Mouse (Mus musculus) limb, embryonic 13.5 days (tissue): ENCODE measurements around the gene Dleu7. TPM values are rescaled to one million over a fixed set of nuclear protein-coding genes. Genes with fewer than 3 reads are reported as not detected.

Experiments
- ATAC-seq: fragments of 200-750 bp; cut with Nextera tagmentation; 2 replicates; pipeline ENCODE4 v1.8.0; 2017; ENCODE audit warnings: low read depth, moderate number of reproducible peaks, moderate TSS enrichment; ENCODE audit not compliant: low FRiP score
- H3K27ac ChIP-seq: fragments of 300-500 bp; sonication (generic); 2 replicates; pipeline ENCODE4 v1.5.1; 2015; ENCODE audit warnings: inconsistent platforms, mild to moderate bottlenecking, moderate library complexity
- H3K27me3 ChIP-seq: fragments of 300-500 bp; sonication (generic); 2 replicates; pipeline ENCODE4 v1.6.1; 2015; ENCODE audit warnings: mild to moderate bottlenecking, inconsistent platforms
- H3K36me3 ChIP-seq: fragments of 300-500 bp; sonication (generic); 2 replicates; pipeline ENCODE4 v1.6.1; 2015; ENCODE audit warnings: inconsistent platforms, mild to moderate bottlenecking, moderate library complexity
- H3K4me1 ChIP-seq: fragments of 300-500 bp; sonication (generic); 2 replicates; pipeline ENCODE4 v1.6.1; 2015; ENCODE audit warnings: inconsistent platforms
- H3K4me2 ChIP-seq: fragments of 300-500 bp; sonication (generic); replicated peaks from 2 replicates; pipeline ENCODE4 v1.6.1; 2015; ENCODE audit warnings: inconsistent platforms, mild to moderate bottlenecking, moderate library complexity
- H3K4me3 ChIP-seq: fragments of 300-500 bp; sonication (generic); 2 replicates; pipeline ENCODE4 v1.5.1; 2015; ENCODE audit warnings: moderate library complexity, mild to moderate bottlenecking, inconsistent platforms
- H3K9ac ChIP-seq: fragments of 300-500 bp; sonication (generic); 2 replicates; pipeline ENCODE4 v1.6.1; 2015; ENCODE audit warnings: mild to moderate bottlenecking, inconsistent platforms
- H3K9me3 ChIP-seq: fragments of 300-500 bp; sonication (generic); 2 replicates; pipeline ENCODE4 v1.6.1; 2016; ENCODE audit warnings: inconsistent platforms
- WGBS: fragments of 180-500 bp; shearing (Covaris S2); methylation state at CpG from one replicate; pipeline ENCODE4 v1.1.7; 2015; 5-methylcytosine and 5-hydroxymethylcytosine counted together
- polyA plus RNA-seq: library from polyadenylated mRNA; unstranded; fragments of >200 nt; fragmentation: Nextera tagmentation; extraction: Ambion mirVana; gene quantifications from 2 replicates; pipeline ENCODE4 v1.2.1, GENCODE M21; 2015

Gene Dleu7
- 1.6 TPM in 2 replicates for polyA plus RNA-seq

DNA sequence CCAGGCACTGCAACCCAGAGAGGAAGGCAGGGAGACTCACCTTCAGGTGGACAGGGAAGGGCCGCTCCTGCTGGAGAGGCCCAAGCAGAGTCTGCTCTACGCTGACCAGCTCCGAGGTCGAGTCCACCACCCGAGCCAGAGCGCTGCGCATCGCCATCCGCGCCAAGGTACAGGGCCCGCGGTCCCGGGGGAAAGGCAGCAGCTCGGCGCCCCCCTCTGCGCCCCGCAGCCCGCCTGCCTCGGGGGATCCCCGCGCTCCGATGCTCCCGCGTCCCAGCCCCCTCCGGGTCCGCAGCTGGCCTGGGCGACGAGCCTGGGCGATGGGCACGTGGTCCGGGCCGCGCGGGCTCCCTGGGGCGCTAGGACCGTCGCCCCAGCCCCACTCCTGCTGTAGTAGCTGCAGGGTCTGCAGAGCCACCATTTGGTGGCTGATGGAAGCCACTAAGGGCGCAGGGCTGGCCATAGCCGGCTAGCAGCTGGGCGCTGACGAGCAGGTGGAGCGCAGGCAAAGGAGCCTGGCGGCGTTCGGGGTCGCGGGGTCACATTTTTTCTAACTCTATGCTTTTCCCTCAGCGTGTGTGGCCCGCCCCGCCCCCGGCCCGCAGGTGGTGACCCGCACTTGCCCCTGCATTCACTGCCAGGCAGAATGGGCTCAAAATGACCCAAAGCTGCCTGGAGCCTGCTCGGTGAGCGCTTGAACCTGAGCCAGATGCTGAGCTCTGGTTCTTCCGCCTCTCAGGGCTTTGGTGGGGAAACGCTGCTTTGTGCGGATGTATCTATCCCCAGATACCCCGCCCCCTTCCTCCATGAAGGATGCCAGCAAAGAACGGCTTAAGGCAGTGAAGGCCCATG is at the start of gene Dleu7, which contains the start of gene Rnaseh2b:
Gene Dleu7, minus strand, starts transcription at position 560 of the 852 bp plus-strand sequence.
Gene Rnaseh2b, plus strand, starts transcription at position 102 of the 852 bp plus-strand sequence.
- peak; percentile 79 for ATAC-seq

DNA sequence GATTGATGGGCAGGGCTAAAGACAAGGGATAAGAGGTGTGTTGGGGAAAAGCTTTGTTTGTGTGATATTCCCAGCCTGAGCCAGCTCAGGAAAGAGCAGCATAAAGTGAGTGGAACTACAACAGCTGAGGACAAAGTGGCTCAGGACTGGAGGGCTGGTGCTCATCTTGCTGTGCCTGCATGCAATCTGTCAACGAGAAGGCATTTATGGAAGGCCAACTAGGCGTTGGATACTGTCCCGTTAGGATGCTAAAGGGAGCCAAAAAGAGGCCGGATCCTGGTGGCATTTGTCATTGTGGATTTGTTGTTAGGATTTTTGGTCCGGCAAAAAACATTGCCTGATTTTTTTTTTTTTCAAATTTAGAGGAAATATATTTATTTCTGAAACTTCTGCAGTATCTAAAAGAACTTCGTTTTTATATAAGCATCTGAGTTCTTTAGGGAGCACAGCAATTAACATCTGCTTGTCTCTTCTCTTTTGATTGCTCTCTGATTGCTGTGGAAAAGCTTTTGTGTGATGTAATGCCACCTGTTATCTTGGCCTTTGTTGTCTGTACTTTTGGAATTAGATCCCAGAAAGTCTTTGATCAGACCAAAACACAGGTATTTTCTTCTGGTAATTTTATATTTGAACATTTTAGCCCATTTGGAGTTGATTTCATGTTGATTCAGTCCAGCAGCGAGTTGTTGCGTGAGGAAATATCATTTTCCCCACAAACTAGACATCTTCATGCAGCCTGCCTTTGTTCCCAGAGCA is 49.2 kb upstream of the Dleu7 start:
- Histone ChIP-seq H3K27ac (no peak overlapping the region; the same call in 1 of the 2 replicates), H3K27me3 (no peaks in the 10 kb centered on the region), H3K9me3 (no peaks in the 10 kb centered on the region), H3K36me3 (no peaks in the 10 kb centered on the region), H3K9ac (no peak overlapping the region), H3K4me1 (peaks cover 3% of the 10 kb centered on the region; the same call in 1 of the 2 replicates), H3K4me2 (no peak overlapping the region), H3K4me3 (no peak overlapping the region)
- WGBS: 52% methylated on average over 8 of the region's 8 CpGs
- ATAC-seq: no peak

More for the DNA sequence above, at the start of gene Dleu7, which contains the start of gene Rnaseh2b:
- Histone ChIP-seq H3K4me3 (peak within 1 kb of the TSS; percentile 53), H3K27ac (no peak within 1 kb of the TSS), H3K9me3 (no peaks in the 10 kb centered on the region), H3K27me3 (peaks cover 24% of the 10 kb centered on the region), H3K36me3 (no peaks in the 10 kb centered on the region), H3K4me2 (peak within 1 kb of the TSS; percentile 98), H3K4me1 (peaks cover 12% of the 10 kb centered on the region), H3K9ac (peak within 1 kb of the TSS; percentile 73)
- under 1% methylated on average over 60 of the region's 60 CpGs for WGBS

DNA sequence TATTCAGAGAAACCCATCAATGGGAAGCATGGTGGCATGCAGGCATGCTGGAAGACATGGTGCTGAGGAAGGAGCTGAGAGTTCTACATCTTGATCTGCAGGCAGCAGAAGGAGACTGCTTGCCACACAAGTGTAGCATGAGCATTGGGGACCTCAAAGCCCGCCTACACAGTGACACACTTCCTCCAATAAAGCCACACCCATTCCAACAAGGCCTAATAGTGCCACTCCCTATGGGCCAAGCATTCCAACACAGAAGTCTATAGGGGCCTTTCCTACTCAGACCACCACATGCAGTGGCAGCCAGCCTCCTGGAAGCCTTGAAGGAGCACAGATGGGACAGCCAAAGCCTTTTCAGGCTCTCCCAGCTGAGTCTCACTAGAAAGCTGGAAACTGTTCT is 46.3 kb upstream of the Dleu7 start:
- H3K36me3 ChIP-seq: no peaks in the 10 kb centered on the region
- no peaks in the 10 kb centered on the region for H3K27me3 ChIP-seq
- WGBS: 94% methylated on average over 1 of the region's 1 CpGs
- H3K4me1 ChIP-seq: peaks cover 8% of the 10 kb centered on the region; the same call in 1 of the 2 replicates
- H3K9me3 ChIP-seq: no peaks in the 10 kb centered on the region
- no peak overlapping the region for H3K9ac ChIP-seq
- H3K27ac ChIP-seq: no peak overlapping the region
- no peak overlapping the region for H3K4me3 ChIP-seq
- H3K4me2 ChIP-seq: no peak overlapping the region
- no peak for ATAC-seq

DNA sequence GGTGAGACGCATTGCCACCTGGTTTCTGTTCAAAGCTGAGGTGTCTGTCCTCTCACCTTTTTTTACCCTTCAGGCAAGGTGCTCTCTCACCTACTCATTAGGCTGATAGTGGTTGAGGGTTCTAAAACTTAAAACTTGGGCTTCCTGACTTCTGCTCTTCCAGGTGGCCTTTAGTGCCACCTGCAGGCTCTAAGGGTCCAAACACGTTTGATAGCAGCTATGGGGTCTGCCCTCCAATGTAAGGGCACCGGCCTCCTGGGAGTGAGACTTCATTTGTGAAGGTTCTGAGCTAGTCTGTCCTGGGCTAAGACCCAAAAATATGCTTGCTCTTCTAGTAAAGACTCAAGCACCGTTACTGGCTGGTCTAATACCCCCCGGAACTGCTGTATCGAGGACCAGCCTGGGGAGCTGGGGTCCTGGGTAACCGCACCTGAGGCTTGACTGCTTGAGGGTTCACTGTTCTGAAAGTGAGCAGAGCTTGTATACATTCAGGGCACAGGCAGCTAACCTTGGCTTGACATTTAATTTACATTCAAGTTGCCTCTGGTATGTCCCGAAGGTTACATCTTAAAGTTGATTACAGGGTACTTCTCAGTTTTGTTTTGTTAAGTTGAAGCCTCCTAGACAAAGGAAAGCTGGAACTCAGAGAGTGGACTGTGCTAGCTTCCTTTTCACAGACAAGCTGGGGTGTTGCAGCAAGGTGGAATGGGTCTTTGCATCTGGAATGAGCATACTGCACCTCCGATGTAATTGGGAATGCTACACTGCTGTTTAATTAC is 41.3 kb upstream of the Dleu7 start:
- H3K27ac ChIP-seq: no peak overlapping the region
- no peak overlapping the region for H3K4me3 ChIP-seq
- no peaks in the 10 kb centered on the region for H3K27me3 ChIP-seq
- peaks cover 24% of the 10 kb centered on the region for H3K4me1 ChIP-seq
- 0 out of 2 replicates have a peak overlapping the region, but pooled peaks have one; percentile 46 for H3K9ac ChIP-seq
- no peaks in the 10 kb centered on the region for H3K36me3 ChIP-seq
- no peak overlapping the region for H3K4me2 ChIP-seq
- H3K9me3 ChIP-seq: no peaks in the 10 kb centered on the region
- 71% methylated on average over 9 of the region's 9 CpGs for WGBS
- no peak for ATAC-seq

DNA sequence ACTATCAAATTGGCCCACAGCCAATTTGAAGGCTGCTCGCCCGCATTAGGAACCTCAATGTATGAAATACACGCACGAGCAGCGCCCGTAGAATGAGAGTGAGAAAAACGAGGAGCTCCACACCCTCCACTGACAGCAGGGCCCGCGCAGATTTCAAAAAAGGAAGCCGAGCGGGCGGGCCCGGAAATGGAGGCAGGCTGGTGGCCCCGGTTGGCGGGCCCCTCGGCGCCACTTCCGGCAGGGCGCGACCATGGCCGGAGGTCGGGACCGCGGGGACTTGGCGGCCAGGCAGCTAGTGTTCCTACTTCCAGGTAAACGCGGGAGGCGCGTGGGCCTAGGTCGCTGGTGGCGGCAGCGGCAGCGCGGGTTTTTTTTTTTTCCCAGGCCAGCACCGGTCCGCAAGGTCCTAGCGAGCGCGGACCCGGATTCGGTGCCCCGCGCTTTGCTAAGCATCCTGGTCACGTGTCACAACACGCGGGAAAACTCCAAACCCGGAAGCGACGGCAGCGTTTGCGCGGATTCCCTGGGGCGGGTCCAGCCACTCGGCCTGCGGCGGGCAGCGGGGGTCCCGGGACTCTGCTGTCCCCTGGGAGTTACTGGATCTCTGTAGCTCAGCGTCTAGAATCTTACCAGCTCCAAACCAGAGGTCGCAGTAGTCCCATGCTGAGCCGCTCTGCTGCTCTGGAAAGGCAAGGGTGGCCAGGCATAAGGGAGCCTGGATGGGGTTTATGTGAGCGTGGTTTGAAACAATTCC is 39.2 kb upstream of the Dleu7 start:
- Histone ChIP-seq H3K27me3 (no peaks in the 10 kb centered on the region), H3K4me1 (peaks cover 24% of the 10 kb centered on the region), H3K4me2 (peak overlapping the region; percentile 81), H3K27ac (peak overlapping the region; percentile 76), H3K36me3 (no peaks in the 10 kb centered on the region), H3K4me3 (peak overlapping the region; percentile 68), H3K9me3 (no peaks in the 10 kb centered on the region), H3K9ac (peak overlapping the region; percentile 76)
- under 1% methylated on average over 59 of the region's 62 CpGs for WGBS
- ATAC-seq: peak; percentile 87

DNA sequence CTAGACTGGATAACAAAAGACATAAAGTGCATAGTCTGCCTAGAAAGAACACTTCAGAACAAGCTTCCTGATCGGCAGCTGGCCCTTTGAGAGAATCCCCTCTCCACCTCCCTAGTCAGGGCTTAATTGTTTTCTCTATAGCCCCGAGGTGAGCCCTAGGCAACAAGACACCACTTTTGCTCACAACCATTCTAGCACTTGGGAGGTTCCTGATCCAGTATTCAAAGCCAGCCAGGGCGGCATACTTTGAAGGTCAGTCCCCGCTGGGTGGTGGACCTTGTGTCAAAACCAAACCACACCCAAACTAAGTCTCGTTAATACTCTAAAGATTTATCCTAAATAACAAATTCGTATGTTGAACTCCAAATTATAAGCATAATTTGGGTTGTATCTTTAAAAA is 38.6 kb upstream of the Dleu7 start:
- ATAC-seq: no peak
- peak overlapping the region; percentile 76; the same call in 1 of the 2 replicates for H3K9ac ChIP-seq
- H3K4me1 ChIP-seq: peaks cover 27% of the 10 kb centered on the region
- H3K27me3 ChIP-seq: no peaks in the 10 kb centered on the region
- peak overlapping the region; percentile 81 for H3K4me2 ChIP-seq
- H3K36me3 ChIP-seq: no peaks in the 10 kb centered on the region
- no peak overlapping the region for H3K27ac ChIP-seq
- peak overlapping the region; percentile 68 for H3K4me3 ChIP-seq
- no peaks in the 10 kb centered on the region for H3K9me3 ChIP-seq
- 20% methylated on average over 6 of the region's 6 CpGs for WGBS

DNA sequence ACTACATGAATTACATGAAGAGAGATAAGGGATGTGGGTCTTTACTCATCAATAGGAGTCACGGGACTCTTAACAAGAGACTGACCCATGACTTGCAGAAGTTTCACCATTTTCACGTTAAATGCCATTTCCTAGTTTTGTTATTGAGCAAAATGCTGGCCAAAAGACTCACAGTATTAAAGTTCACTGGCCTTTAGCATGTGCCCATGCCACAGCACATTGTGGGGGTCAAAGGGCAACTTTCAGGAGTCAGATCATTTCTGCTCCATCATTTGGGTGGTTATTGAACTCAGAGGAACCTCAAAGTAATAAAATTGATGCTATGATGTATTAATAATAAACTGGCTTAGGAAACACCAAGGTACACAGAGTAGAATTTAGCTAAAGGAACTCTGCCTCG is 36.8 kb upstream of the Dleu7 start:
- Histone ChIP-seq H3K9ac (no peak overlapping the region), H3K9me3 (no peaks in the 10 kb centered on the region), H3K27me3 (no peaks in the 10 kb centered on the region), H3K4me2 (no peak overlapping the region), H3K4me1 (peaks cover 26% of the 10 kb centered on the region), H3K27ac (no peak overlapping the region), H3K4me3 (no peak overlapping the region), H3K36me3 (no peaks in the 10 kb centered on the region)
- WGBS: 79% methylated on average over 3 of the region's 3 CpGs
- ATAC-seq: no peak

DNA sequence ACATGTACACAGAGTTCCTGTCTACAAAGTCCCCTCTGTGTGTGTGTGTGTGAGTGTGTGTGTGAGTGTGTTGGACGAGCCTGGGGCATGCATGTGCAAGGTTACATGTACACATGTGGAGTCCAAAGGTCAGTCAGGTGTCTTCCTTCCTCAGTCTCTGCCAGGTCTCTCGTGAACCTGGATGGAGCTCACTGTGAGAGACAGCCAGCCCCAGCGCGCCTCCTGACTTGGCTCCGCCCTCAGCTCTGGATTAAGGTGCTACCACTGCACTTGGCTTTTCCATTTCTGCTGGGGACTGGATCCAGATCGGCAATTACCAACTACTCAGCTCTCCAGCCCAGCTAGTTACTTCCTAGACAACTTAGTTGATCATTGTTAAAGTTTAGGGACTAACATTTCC is 35.8 kb upstream of the Dleu7 start:
- Histone ChIP-seq H3K27ac (no peak overlapping the region), H3K4me2 (no peak overlapping the region), H3K9me3 (no peaks in the 10 kb centered on the region), H3K4me3 (no peak overlapping the region), H3K36me3 (no peaks in the 10 kb centered on the region), H3K9ac (no peak overlapping the region; the same call in 1 of the 2 replicates), H3K27me3 (no peaks in the 10 kb centered on the region), H3K4me1 (peaks cover 26% of the 10 kb centered on the region)
- ATAC-seq: no peak
- 47% methylated on average over 6 of the region's 6 CpGs for WGBS

DNA sequence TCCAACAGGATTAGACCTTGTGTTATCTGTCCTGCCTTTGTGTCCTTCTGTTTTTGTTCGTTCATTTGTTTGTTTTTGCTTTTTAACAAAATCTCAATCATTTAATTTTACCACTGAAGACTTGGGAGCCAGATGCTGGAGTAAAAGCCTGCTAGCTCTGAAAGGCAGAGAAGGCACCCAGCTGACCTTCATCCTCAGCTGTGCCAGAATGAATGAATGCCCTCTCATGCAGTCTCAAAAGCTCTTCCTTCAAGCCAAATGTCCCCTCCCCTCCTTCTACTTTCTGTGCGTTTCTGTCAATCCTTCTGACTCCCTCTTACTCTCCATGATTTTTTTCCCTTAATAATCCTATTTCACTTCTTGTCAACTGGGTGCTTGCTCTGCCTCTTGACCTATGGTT is 34.3 kb upstream of the Dleu7 start:
- no peak overlapping the region for H3K27ac ChIP-seq
- no peak overlapping the region for H3K4me2 ChIP-seq
- no peaks in the 10 kb centered on the region for H3K27me3 ChIP-seq
- no peak overlapping the region for H3K9ac ChIP-seq
- WGBS: 74% methylated on average over 2 of the region's 2 CpGs
- ATAC-seq: no peak
- H3K36me3 ChIP-seq: no peaks in the 10 kb centered on the region
- H3K4me1 ChIP-seq: peaks cover 31% of the 10 kb centered on the region
- H3K4me3 ChIP-seq: no peak overlapping the region
- H3K9me3 ChIP-seq: no peaks in the 10 kb centered on the region

DNA sequence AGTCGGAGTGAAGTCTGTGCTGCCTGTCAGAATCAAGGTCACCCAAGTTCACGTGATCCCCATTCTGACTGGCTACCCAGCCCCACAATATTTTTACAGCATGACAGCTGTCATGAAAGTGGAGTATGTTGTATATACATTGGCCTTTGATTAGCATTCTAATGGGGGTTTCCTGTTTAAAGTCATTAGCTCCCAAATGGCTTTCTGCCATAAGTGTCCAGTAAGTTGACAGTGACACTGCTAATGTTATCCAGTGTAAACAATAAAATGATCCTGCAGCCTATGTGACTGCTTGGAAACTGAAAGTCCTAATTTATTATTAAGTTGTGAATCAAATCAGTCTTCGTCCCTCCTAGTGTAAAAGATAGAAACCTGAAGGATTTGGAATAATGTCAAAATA is 33.2 kb upstream of the Dleu7 start:
- no peak overlapping the region for H3K9ac ChIP-seq
- H3K9me3 ChIP-seq: no peaks in the 10 kb centered on the region
- WGBS: 81% methylated on average over 3 of the region's 3 CpGs
- no peaks in the 10 kb centered on the region for H3K27me3 ChIP-seq
- H3K27ac ChIP-seq: no peak overlapping the region
- peaks cover 25% of the 10 kb centered on the region for H3K4me1 ChIP-seq
- no peak overlapping the region for H3K4me2 ChIP-seq
- ATAC-seq: no peak
- H3K36me3 ChIP-seq: no peaks in the 10 kb centered on the region
- no peak overlapping the region for H3K4me3 ChIP-seq

DNA sequence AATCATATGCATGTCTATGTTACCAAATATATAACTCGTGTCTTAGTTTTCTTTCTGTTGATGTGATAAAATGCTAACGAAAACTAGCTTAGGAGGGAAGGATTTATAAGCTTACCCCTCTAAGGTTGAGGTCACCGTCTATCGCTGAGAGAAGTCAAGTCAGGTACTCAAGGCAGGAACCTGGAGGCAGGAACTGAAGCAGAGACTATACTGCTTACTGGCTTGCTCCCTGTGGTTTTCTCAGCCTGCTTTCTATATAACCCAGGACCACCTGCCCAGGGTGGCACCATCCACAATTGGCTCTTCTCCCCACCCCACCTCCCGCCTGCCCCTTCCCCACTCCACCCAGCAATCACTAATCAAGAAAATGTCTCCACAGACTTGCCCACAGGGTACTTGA is 32.1 kb upstream of the Dleu7 start:
- Histone ChIP-seq H3K27ac (no peak overlapping the region), H3K27me3 (no peaks in the 10 kb centered on the region), H3K4me1 (peaks cover 25% of the 10 kb centered on the region), H3K4me2 (no peak overlapping the region), H3K9ac (no peak overlapping the region), H3K9me3 (no peaks in the 10 kb centered on the region), H3K4me3 (no peak overlapping the region), H3K36me3 (no peaks in the 10 kb centered on the region)
- ATAC-seq: no peak
- WGBS: 91% methylated on average over 5 of the region's 5 CpGs
